Mouse (Mus musculus) heart, embryonic 15.5 days (tissue): ENCODE data around the gene Otx1. TPM values are rescaled to one million over a fixed set of nuclear protein-coding genes. Genes with fewer than 3 reads are reported as not detected.

Experiments used
- ATAC-seq: fragments of 200-750 bp; cut with Nextera tagmentation; replicated peaks from 2 replicates; pipeline ENCODE4 v1.8.0; 2017; ENCODE audit warnings: low read depth, moderate TSS enrichment; ENCODE audit not compliant: insufficient number of reproducible peaks, insufficient read depth, low FRiP score
- H3K27ac ChIP-seq: fragments of 300-500 bp; sonication (generic); 2 replicates; pipeline ENCODE4 v1.5.1; 2015; ENCODE audit warnings: mild to moderate bottlenecking, inconsistent platforms
- H3K27me3 ChIP-seq: fragments of 300-500 bp; sonication (generic); 2 replicates; pipeline ENCODE4 v1.6.1; 2015; ENCODE audit warnings: inconsistent platforms
- H3K36me3 ChIP-seq: fragments of 300-500 bp; sonication (generic); 2 replicates; pipeline ENCODE4 v1.6.1; 2015; ENCODE audit warnings: mild to moderate bottlenecking, inconsistent platforms
- H3K4me1 ChIP-seq: fragments of 300-500 bp; sonication (generic); replicated peaks from 2 replicates; pipeline ENCODE4 v1.6.1; 2015; ENCODE audit warnings: inconsistent platforms
- H3K4me2 ChIP-seq: fragments of 300-500 bp; sonication (generic); 2 replicates; pipeline ENCODE4 v1.6.1; 2015; ENCODE audit warnings: inconsistent platforms, mild to moderate bottlenecking, moderate library complexity
- H3K4me3 ChIP-seq: fragments of 300-500 bp; sonication (generic); 2 replicates; pipeline ENCODE4 v1.5.1; 2015; ENCODE audit warnings: mild to moderate bottlenecking, inconsistent platforms
- H3K9ac ChIP-seq: fragments of 300-500 bp; sonication (generic); 2 replicates; pipeline ENCODE4 v1.6.1; 2015; ENCODE audit warnings: mild to moderate bottlenecking, inconsistent platforms
- H3K9me3 ChIP-seq: fragments of 300-500 bp; sonication (generic); replicated peaks from 2 replicates; pipeline ENCODE4 v1.6.1; 2016; ENCODE audit warnings: inconsistent platforms
- WGBS: fragments of 180-500 bp; shearing (Covaris S2); methylation state at CpG from one replicate; pipeline ENCODE4 v1.1.7; 2015; ENCODE audit warnings: mixed read lengths; 5-methylcytosine and 5-hydroxymethylcytosine counted together
- polyA plus RNA-seq: library from polyadenylated mRNA; unstranded; fragments of >200 nt; fragmentation: Nextera tagmentation; extraction: Ambion mirVana; gene quantifications from 2 replicates; pipeline ENCODE4 v1.2.1, GENCODE M21; 2015

The Otx1 gene
- polyA plus RNA-seq, 1 experiment from 2014 or later = 0.15 TPM

DNA sequence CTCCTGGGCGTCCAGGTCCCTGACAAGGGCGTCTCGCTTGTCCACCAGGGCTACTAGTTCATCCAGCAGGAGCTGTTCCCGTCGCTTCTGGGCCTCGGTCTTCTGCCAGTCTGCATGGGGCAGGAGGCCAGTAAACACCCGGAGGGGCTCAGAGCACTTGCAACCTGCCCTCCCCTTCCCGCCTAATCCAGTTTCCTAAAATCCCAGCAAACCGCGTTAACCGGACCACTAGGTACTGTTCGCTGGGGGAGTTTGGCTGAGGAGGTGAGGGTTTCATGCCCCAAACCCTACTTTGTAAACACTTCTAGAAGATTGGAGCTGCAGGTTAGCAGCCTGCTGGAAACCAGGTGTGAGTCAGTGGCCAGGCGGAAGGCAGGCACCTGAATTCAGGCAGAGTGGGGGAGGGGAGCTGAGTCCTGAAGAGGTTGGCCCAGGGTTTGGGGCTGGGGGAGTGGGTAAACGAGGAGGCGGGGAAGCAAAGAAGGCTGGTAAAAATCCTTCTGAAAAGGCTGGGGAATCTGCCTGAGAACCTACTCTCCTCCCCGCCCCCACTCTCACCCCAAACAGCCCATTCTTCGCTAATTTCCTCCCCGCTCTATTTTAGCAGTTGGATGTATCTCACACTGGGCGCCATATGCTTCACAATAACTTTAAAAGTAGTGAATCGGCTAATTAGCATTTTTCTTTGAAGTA lies 4.5 kb upstream of the Otx1 start:
- H3K27me3 ChIP-seq = peaks cover 44% of the 10 kb centered on the region
- no peak overlapping the region for H3K4me2 ChIP-seq
- no peak overlapping the region for H3K9ac ChIP-seq
- H3K27ac ChIP-seq = no peak overlapping the region
- no peaks in the 10 kb centered on the region for H3K36me3 ChIP-seq
- WGBS = 40% methylated on average over 20 of the region's 20 CpGs
- H3K9me3 ChIP-seq = no peaks in the 10 kb centered on the region
- H3K4me1 ChIP-seq = peaks cover 22% of the 10 kb centered on the region
- H3K4me3 ChIP-seq = no peak overlapping the region
- ATAC-seq = no peak

DNA sequence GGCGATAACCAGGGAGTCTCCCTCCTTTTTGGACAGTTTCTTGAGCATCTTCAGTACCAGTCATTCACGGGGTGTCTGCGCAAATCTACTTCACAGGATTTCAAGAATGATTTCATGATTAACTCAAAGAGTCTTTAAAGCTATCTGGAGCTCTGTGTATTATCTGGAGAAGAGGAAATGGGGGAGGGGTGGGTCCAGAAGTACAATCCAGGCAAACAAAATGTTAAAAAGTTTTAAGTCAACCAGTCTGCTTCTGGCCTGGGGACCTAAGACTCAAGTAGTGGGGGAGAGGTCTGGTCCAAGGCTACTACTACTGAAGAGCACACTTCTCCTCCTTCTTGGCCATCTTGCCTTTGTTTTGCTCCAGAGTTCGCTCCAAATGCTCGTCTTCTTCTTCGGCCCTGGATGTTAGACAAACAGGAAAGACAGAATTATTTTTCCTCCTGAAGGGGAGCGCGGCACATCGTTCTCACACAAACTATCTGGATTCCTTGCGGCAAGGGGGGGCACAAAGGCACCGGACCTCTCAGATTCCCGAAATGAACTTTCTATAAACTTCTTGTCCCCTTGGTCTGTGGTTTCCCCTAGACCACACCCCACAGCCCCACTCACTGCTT lies 3.9 kb upstream of the Otx1 start:
- Histone ChIP-seq H3K36me3 (no peaks in the 10 kb centered on the region), H3K27ac (no peak overlapping the region), H3K4me1 (peaks cover 27% of the 10 kb centered on the region), H3K27me3 (peaks cover 50% of the 10 kb centered on the region), H3K4me2 (no peak overlapping the region), H3K4me3 (no peak overlapping the region), H3K9ac (no peak overlapping the region), H3K9me3 (no peaks in the 10 kb centered on the region)
- no peak for ATAC-seq
- 62% methylated on average over 12 of the region's 12 CpGs for WGBS

DNA sequence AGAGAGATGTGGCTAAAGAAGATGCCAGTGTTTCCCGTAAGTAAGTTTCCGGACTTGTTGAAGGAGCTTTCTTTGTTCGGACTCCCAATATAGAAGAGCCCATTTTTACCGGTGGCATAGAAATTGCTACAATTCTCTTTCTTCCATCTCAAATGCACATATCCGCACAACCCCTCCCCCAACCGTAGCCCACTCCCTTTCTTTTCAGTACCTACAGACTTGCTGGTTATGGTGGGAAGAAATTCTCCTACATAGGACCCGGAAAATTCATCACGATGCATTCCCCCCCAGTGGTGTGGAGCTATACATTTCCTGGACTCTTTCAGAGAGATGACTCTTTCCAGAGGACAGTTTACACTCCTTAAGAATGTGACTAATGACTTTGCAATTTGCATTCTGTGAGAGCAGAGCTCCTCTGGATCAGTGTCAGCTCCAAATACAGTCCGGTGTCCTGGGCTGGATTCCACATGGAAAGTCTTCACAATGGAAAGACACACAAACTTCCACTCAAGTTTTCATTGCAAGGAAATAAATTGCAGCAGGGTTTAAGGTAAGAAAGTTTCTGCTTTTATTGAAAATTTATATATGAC lies 2.7 kb upstream of the Otx1 start:
- Histone ChIP-seq H3K36me3 (no peaks in the 10 kb centered on the region), H3K27ac (no peak overlapping the region), H3K9me3 (no peaks in the 10 kb centered on the region), H3K4me1 (peaks cover 39% of the 10 kb centered on the region), H3K27me3 (peaks cover 61% of the 10 kb centered on the region), H3K4me2 (no peak overlapping the region), H3K9ac (no peak overlapping the region), H3K4me3 (no peak overlapping the region)
- WGBS = 48% methylated on average over 9 of the region's 9 CpGs
- ATAC-seq = no peak

DNA sequence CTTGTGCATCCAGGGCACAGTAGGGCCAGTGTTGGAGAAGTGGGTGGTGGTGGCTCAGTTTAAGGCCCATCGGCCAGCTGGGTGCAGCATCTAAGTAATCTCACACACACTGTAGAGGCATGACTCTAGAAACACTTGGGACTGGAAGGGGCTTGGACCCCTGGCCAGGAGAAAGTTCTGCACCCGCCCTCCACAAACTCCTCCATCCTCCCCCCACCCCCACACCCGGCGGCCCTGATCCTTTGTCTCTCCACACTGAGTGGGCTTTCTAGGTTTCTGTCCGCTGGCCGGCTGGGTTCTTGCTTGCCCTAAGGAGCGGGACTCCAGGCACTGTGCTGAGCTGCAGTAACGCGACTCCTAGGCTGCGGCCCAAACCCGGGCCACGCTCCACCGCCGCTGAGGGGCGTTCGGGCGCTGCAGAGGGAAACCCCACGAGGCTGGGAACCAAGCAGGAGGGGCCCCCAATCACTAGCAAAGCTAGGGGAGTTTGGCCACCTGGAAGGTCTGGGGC lies 1.7 kb upstream of the Otx1 start:
- H3K9ac ChIP-seq = no peak overlapping the region

DNA sequence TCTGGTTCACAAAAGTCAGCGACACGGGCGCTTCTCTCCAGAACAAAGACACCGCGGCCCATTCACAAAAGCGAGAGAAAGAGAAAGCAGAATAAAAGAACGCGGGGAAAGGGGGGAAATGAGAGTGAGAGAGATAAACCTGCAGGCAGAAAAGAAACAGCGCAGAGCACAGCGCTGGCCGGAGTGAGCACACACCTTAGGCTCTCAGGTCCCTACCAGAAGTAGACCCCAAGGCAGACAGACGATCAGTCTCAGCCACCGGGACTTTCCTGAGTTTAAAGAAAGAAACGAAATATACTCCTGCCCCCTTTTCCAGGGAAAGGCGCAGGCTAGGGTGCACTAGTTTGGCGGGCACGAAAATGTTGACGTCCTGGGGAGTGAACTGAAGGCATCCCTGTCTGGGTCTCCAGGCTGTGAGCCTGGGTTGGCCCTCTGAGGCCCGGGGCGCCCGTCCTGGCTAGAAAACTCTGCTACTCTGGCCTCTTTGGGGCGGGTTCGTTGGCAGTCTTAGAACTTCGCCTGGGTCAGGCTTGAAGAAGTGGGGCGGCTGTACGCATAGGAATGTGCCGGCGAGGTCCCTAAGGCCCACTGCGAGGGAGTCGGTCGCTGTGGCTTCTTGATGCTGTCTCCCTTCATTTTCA lies 764 bp upstream of the Otx1 start:
- H3K36me3 ChIP-seq = no peaks in the 10 kb centered on the region
- no peak for ATAC-seq
- H3K4me1 ChIP-seq = peaks cover 40% of the 10 kb centered on the region
- 2% methylated on average over 31 of the region's 31 CpGs for WGBS
- H3K9me3 ChIP-seq = no peaks in the 10 kb centered on the region
- H3K27ac ChIP-seq = no peak overlapping the region
- no peak overlapping the region for H3K9ac ChIP-seq
- H3K27me3 ChIP-seq = peaks cover 74% of the 10 kb centered on the region
- H3K4me2 ChIP-seq = peak overlapping the region; percentile 97
- peak overlapping the region; percentile 66 for H3K4me3 ChIP-seq

More for the DNA sequence above, 1.7 kb upstream of the Otx1 start:
- ATAC-seq = no peak
- Histone ChIP-seq H3K4me2 (peak overlapping the region; percentile 25; the same call in 1 of the 2 replicates), H3K27me3 (peaks cover 65% of the 10 kb centered on the region), H3K4me3 (peak overlapping the region; percentile 3; the same call in 1 of the 2 replicates), H3K27ac (no peak overlapping the region), H3K9me3 (no peaks in the 10 kb centered on the region), H3K4me1 (peaks cover 40% of the 10 kb centered on the region), H3K36me3 (no peaks in the 10 kb centered on the region)
- 13% methylated on average over 18 of the region's 18 CpGs for WGBS

DNA sequence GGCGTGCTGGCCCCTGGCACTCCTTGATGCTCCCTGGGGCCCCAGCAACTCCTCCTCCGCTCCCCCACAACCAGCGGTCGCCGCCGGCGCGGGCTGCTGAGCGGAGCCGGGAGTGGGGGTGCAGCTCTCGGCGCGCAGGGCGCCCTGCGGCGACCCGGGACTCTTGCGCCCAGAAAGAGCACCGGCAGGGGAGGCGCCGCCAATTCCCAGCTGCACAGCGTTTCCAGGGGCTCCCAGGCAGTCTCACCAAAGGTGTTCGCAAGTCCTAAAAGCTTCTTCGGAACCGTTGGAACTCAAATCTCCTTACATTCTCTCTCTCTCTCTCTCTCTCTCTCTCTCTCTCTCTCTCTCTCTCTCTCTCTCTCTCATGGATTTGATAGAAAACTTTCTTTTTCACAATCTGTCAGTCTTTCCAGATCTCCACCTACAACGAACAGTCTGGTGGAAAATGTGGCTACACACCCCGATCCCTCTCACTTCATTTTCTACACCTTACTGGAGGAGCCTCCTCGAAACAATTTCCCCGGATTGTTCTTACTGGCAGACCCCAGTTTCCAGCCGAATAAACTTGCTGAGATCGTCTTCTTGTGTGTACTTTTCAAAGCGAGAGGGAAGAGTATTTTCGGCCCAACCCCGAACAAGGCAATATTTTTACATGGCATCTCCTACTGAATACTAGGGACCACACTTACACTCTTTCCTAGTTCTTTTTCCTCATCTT lies 475 bp downstream of the Otx1 start:
- Histone ChIP-seq H3K27ac (no peak overlapping the region), H3K27me3 (peaks cover 78% of the 10 kb centered on the region), H3K9ac (peak overlapping the region; percentile 48), H3K4me1 (peaks cover 40% of the 10 kb centered on the region), H3K9me3 (no peaks in the 10 kb centered on the region), H3K4me3 (peak overlapping the region; percentile 66), H3K36me3 (no peaks in the 10 kb centered on the region), H3K4me2 (peak overlapping the region; percentile 97)
- under 1% methylated on average over 34 of the region's 34 CpGs for WGBS
- no peak; the same call in 1 of the 2 replicates for ATAC-seq

DNA sequence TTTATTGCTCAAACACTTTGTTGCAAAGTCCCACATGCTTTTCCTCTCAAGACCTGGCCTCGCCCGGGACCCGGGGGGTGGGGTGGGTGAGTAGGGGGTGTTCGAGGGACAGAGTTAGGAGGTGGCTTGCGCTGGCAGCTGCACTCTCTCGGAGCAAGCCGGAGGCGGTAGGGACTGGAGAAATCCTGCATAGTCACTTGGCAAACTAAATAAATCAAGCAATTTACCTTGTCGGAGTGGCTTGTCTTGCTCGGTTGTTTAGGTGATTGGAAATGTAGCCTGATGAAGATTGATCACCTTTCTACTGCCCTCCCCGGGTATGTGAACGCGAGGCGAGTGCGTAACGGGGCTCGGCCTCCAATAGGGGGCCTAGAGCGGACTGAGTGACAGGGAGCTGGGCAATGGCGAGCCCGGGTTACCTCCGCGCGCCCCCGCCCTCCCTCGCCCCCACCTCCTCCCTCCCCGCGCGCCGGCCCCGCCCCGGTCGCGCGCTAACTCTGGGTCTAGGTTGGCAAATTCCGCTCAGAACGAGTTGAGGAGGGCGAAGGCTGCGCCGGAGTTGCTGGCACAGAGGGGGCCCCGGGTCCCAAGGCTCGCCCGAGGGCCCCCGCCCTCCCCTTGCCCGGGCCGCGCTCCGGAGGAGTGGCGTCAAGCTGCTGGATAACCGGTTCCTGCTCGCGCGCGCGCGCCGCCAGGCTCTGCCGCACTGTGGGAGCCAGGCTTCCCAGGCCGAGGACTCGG lies 1.2 kb downstream of the Otx1 start:
- no peaks in the 10 kb centered on the region for H3K36me3 ChIP-seq
- peak; percentile 76 for ATAC-seq
- peak overlapping the region; percentile 97 for H3K4me2 ChIP-seq
- H3K4me3 ChIP-seq = peak overlapping the region; percentile 66
- H3K27ac ChIP-seq = no peak overlapping the region
- peak overlapping the region; percentile 48 for H3K9ac ChIP-seq
- peaks cover 78% of the 10 kb centered on the region for H3K27me3 ChIP-seq
- no peaks in the 10 kb centered on the region for H3K9me3 ChIP-seq
- peaks cover 47% of the 10 kb centered on the region for H3K4me1 ChIP-seq
- WGBS = under 1% methylated on average over 49 of the region's 59 CpGs

DNA sequence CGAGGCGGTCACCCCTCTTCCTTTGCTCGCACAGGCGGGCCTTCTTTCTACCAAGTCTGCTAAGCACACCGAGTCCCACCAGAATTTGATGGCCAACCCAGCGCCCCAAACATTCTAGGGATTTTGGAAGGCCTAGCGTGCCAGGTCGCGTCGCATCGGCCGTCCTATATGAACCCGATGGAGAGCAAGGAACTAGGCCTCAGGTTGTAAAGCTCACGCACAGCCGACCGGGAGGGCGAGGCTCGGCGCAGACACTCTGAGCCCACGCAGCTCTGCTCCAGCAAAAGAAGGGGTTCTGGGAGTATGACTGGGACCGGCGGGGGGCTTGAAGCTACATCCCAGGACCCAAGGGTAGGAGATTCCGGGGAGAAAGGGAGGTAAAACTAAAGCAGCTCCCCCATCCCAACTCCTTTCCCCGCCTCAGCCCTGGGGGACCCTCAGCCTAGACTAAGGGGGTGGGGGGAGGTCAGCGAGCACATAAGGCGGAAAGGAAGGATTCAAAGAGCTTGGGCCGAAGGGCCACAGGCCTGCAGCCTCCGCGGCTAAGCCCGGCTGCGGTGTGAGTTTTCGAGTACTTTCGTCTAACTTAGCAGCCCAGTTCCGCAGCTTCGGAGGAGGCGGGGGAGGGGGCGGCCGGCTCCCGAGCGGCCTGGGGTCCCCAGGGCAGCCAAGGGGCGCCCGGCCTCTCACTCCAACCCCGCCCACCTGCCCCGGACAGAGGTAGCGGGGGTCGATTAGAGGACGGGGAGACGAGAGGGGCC lies 2.2 kb downstream of the Otx1 start:
- Histone ChIP-seq H3K27ac (no peak overlapping the region), H3K4me1 (peaks cover 56% of the 10 kb centered on the region), H3K27me3 (peaks cover 78% of the 10 kb centered on the region), H3K9me3 (no peaks in the 10 kb centered on the region), H3K4me2 (peak overlapping the region; percentile 97), H3K4me3 (peak overlapping the region; percentile 66), H3K36me3 (no peaks in the 10 kb centered on the region), H3K9ac (no peak overlapping the region)
- ATAC-seq = no peak
- WGBS = 9% methylated on average over 48 of the region's 48 CpGs

DNA sequence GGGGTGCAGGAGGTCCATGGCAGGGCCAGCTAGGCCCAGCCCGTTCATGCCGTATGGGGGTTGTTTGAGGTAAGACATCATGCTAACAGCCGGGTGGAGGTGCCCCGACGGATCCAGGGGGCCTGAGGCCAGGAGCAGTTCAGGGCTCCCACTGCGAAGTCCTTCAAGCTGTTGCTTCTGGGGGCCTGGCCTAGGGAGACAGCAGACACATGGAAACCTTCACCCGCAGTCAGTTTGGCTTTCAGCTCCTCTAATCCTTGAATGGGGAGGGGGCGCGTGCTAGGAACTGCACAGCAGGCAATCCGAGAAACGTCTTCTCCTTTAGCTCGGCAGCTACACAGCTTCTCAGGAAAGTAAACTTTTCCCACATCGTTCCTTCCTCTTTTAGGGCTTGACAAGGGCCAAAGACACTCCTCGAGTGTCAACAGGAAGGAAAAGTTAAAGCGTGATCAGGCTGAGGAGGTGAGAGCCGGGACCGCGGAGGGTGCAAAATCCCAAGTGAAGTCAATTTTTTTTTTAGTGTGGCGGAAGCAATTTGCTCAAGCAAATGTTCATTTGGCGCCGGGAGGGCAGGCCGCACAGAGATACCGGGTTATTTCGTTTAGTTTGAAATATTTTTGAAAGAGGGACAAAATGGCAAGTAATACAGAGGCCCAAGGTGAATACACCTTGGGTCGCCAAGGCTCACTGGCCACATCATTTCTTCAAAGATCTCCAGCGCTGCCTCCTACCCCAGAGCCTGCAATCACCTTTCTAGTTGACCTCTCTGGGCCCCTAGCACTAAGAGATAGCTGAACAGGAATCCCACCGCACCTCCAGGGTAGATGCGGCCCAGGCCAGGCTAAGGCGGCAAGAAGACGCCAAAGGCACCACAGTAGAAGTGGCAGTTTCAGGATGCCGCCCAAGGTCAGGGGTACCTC lies 3.0 kb downstream of the Otx1 start:
- Histone ChIP-seq H3K36me3 (no peaks in the 10 kb centered on the region), H3K27me3 (peaks cover 79% of the 10 kb centered on the region), H3K4me3 (no peak overlapping the region; the same call in 1 of the 2 replicates), H3K9me3 (no peaks in the 10 kb centered on the region), H3K4me1 (peaks cover 55% of the 10 kb centered on the region), H3K4me2 (no peak overlapping the region), H3K9ac (no peak overlapping the region), H3K27ac (no peak overlapping the region)
- no peak for ATAC-seq
- WGBS = 34% methylated on average over 31 of the region's 31 CpGs
